In genomic region chr4:108620536-108620935, GRCm38 (mm10) we compare ENCODE assay signal across 8 mouse cellular contexts. TPM values are rescaled to one million over a fixed set of nuclear protein-coding genes. Genes with fewer than 3 reads are reported as not detected.
DNase-seq lines count a peak whose midpoint lies in the region; ATAC-seq and TF ChIP-seq lines count a peak whose summit lies in the region.

No protein-coding gene starts in this region.

- H3K9me3 ChIP-seq in lung, postnatal 0 days (ENCODE audit: low read length) = no peaks in the 10 kb centered on the region
- H3K9me3 ChIP-seq in embryonic facial prominence, embryonic 13.5 days = no peaks in the 10 kb centered on the region
- no peaks in the 10 kb centered on the region for H3K9me3 ChIP-seq in hindbrain, embryonic 15.5 days
- no peaks in the 10 kb centered on the region for H3K9me3 ChIP-seq in midbrain, embryonic 10.5 days (replicated peaks)

- H3K9ac ChIP-seq in lung, postnatal 0 days (replicated peaks; ENCODE audit: low read depth) = peak overlapping the region; percentile 76
- peak overlapping the region; percentile 88 for H3K9ac ChIP-seq in embryonic facial prominence, embryonic 13.5 days
- H3K9ac ChIP-seq in hindbrain, embryonic 15.5 days = peak overlapping the region; percentile 80

- TF ChIP-seq CTCF in lung, postnatal 0 days (IDR thresholded peaks at IDR 0.05) = no peak

- TF ChIP-seq EP300 in lung, postnatal 0 days (IDR thresholded peaks at IDR 0.05) = no peak

- peaks cover 5% of the 10 kb centered on the region; the same call in 1 of the 2 replicates for H3K36me3 ChIP-seq in lung, postnatal 0 days (ENCODE audit: insufficient read depth, low read length)
- peaks cover 23% of the 10 kb centered on the region for H3K36me3 ChIP-seq in embryonic facial prominence, embryonic 13.5 days
- H3K36me3 ChIP-seq in hindbrain, embryonic 15.5 days = peaks cover 9% of the 10 kb centered on the region
- H3K36me3 ChIP-seq in midbrain, embryonic 10.5 days = peaks cover 39% of the 10 kb centered on the region

- WGBS in lung, postnatal 0 days = 12% methylated on average over 8 of the region's 8 CpGs
- WGBS in embryonic facial prominence, embryonic 13.5 days = 19% methylated on average over 8 of the region's 8 CpGs
- WGBS in hindbrain, embryonic 15.5 days = 14% methylated on average over 8 of the region's 8 CpGs
- 29% methylated on average over 8 of the region's 8 CpGs for WGBS in midbrain, embryonic 10.5 days

- ATAC-seq in lung, postnatal 0 days = no peak
- ATAC-seq in embryonic facial prominence, embryonic 13.5 days (ENCODE audit: insufficient number of reproducible peaks, insufficient read depth, low FRiP score, low TSS enrichment, low read depth) = no peak
- no peak for ATAC-seq in hindbrain, embryonic 15.5 days (ENCODE audit: low FRiP score, low read depth)

- H3K4me1 ChIP-seq in lung, postnatal 0 days (ENCODE audit: insufficient read depth, low read depth, low read length) = peaks cover 9% of the 10 kb centered on the region; the same call in 1 of the 2 replicates
- H3K4me1 ChIP-seq in embryonic facial prominence, embryonic 13.5 days = peaks cover 16% of the 10 kb centered on the region
- peaks cover 19% of the 10 kb centered on the region for H3K4me1 ChIP-seq in hindbrain, embryonic 15.5 days (replicated peaks)
- H3K4me1 ChIP-seq in midbrain, embryonic 10.5 days = peaks cover 21% of the 10 kb centered on the region

- H3K27me3 ChIP-seq in lung, postnatal 0 days (replicated peaks; ENCODE audit: insufficient read depth, low read length) = no peaks in the 10 kb centered on the region
- H3K27me3 ChIP-seq in embryonic facial prominence, embryonic 13.5 days = no peaks in the 10 kb centered on the region
- H3K27me3 ChIP-seq in hindbrain, embryonic 15.5 days = no peaks in the 10 kb centered on the region
- no peaks in the 10 kb centered on the region for H3K27me3 ChIP-seq in midbrain, embryonic 10.5 days (ENCODE audit: low read depth, poor library complexity, severe bottlenecking)

- H3K4me2 ChIP-seq in lung, postnatal 0 days (replicated peaks; ENCODE audit: low read depth, low read length) = peak overlapping the region; percentile 85
- peak overlapping the region; percentile 76 for H3K4me2 ChIP-seq in embryonic facial prominence, embryonic 13.5 days
- H3K4me2 ChIP-seq in hindbrain, embryonic 15.5 days = peak overlapping the region; percentile 73

- H3K27ac ChIP-seq in lung, postnatal 0 days (ENCODE audit: low read length) = peak overlapping the region; percentile 85
- peak overlapping the region; percentile 95 for H3K27ac ChIP-seq in embryonic facial prominence, embryonic 13.5 days
- peak overlapping the region; percentile 93 for H3K27ac ChIP-seq in hindbrain, embryonic 15.5 days (replicated peaks)
- H3K27ac ChIP-seq in midbrain, embryonic 10.5 days (replicated peaks) = peak overlapping the region; percentile 93

- DNase-seq in lung, postnatal 0 days (ENCODE audit: low spot score) = peak; percentile 21
- DNase-seq in lung, postnatal 25 days (ENCODE audit: low spot score) = no peak
- DNase-seq in midbrain, embryonic 10.5 days (ENCODE audit: low spot score) = no peak
- no peak for DNase-seq in spleen, adult 12 weeks (ENCODE audit: low spot score)
- no peak for DNase-seq in gastrocnemius, postnatal 25 days
- DNase-seq in right cerebral cortex, adult 2 months (ENCODE audit: low spot score in 2 of 2) = no peak

- H3K4me3 ChIP-seq in lung, postnatal 0 days (ENCODE audit: low read depth, low read length) = peak overlapping the region; percentile 80
- peak overlapping the region; percentile 71 for H3K4me3 ChIP-seq in embryonic facial prominence, embryonic 13.5 days
- peak overlapping the region; percentile 63 for H3K4me3 ChIP-seq in hindbrain, embryonic 15.5 days
- peak overlapping the region; percentile 75 for H3K4me3 ChIP-seq in midbrain, embryonic 10.5 days

RNA-seq across cellular contexts. Expression of gene Cc2d1b, which starts 0.8 kb away (rescaled TPM):
- 21.3 and 22.4 TPM in 2 replicates for polyA plus RNA-seq in lung, postnatal 0 days (2015; fragmentation: Nextera tagmentation; extraction: Ambion mirVana)
- polyA plus RNA-seq in embryonic facial prominence, embryonic 13.5 days (2015; fragmentation: Nextera tagmentation; extraction: Ambion mirVana) = 34.5 and 37.2 TPM in 2 replicates
- polyA plus RNA-seq in hindbrain, embryonic 15.5 days (2015; fragmentation: Nextera tagmentation; extraction: Ambion mirVana) = 19.5 and 20.3 TPM in 2 replicates
- polyA plus RNA-seq in midbrain, embryonic 10.5 days (2016; fragmentation: Nextera tagmentation; extraction: Ambion mirVana) = 20.9 and 21.3 TPM in 2 replicates
- total RNA-seq in gastrocnemius, postnatal 25 days (2021) = 10 to 100 TPM; 14.8 to 18.8 TPM

RNA-seq across cellular contexts. Expression of gene Orc1, which starts 41.3 kb away (rescaled TPM):
- polyA plus RNA-seq in lung, postnatal 0 days (2015; fragmentation: Nextera tagmentation; extraction: Ambion mirVana) = 0.83 and 1.0 TPM in 2 replicates
- polyA plus RNA-seq in embryonic facial prominence, embryonic 13.5 days (2015; fragmentation: Nextera tagmentation; extraction: Ambion mirVana) = 12.3 and 12.7 TPM in 2 replicates
- 1.6 and 2.9 TPM in 2 replicates for polyA plus RNA-seq in hindbrain, embryonic 15.5 days (2015; fragmentation: Nextera tagmentation; extraction: Ambion mirVana)
- polyA plus RNA-seq in midbrain, embryonic 10.5 days (2016; fragmentation: Nextera tagmentation; extraction: Ambion mirVana) = 20.5 and 24.9 TPM in 2 replicates
- not detected for total RNA-seq in gastrocnemius, postnatal 25 days (2021)

RNA-seq across cellular contexts. Expression of gene Prpf38a, which starts 41.4 kb away (rescaled TPM):
- polyA plus RNA-seq in lung, postnatal 0 days (2015; fragmentation: Nextera tagmentation; extraction: Ambion mirVana) = 40.4 and 42.1 TPM in 2 replicates
- 99.5 and 101 TPM in 2 replicates for polyA plus RNA-seq in embryonic facial prominence, embryonic 13.5 days (2015; fragmentation: Nextera tagmentation; extraction: Ambion mirVana)
- 74.4 and 77.3 TPM in 2 replicates for polyA plus RNA-seq in hindbrain, embryonic 15.5 days (2015; fragmentation: Nextera tagmentation; extraction: Ambion mirVana)
- 124 TPM in 2 replicates for polyA plus RNA-seq in midbrain, embryonic 10.5 days (2016; fragmentation: Nextera tagmentation; extraction: Ambion mirVana)
- total RNA-seq in gastrocnemius, postnatal 25 days (2021) = 10 to 100 TPM; 12.0 to 12.7 TPM
